Mouse (Mus musculus): ENCODE results near the gene A030003K21Rik.
"Not testable (repeated sequence)": the region's sequence is repeated elsewhere in the genome, so short reads cannot be mapped to it uniquely, and the experiment has no call there.

- TF ChIP-seq EP300, CTCF (IDR thresholded peaks at IDR 0.05; ENCODE audit: low read depth): not testable (repeated sequence)
Measured at GRCm38 (mm10) chr1:82946029-82946428, 2.8 kb upstream of the A030003K21Rik start.

Measured in liver, embryonic 14.5 days (tissue).